Mouse (Mus musculus) kidney, adult 18-20 months (tissue): ENCODE data around the gene Sprn.
A peak's percentile ranks its signal among the peaks of the same experiment; 100 is the strongest.

Experiments used
- DNase-seq: peaks from one replicate; pipeline ENCODE4 v3.0.0; 2021

Sprn gene

DNA sequence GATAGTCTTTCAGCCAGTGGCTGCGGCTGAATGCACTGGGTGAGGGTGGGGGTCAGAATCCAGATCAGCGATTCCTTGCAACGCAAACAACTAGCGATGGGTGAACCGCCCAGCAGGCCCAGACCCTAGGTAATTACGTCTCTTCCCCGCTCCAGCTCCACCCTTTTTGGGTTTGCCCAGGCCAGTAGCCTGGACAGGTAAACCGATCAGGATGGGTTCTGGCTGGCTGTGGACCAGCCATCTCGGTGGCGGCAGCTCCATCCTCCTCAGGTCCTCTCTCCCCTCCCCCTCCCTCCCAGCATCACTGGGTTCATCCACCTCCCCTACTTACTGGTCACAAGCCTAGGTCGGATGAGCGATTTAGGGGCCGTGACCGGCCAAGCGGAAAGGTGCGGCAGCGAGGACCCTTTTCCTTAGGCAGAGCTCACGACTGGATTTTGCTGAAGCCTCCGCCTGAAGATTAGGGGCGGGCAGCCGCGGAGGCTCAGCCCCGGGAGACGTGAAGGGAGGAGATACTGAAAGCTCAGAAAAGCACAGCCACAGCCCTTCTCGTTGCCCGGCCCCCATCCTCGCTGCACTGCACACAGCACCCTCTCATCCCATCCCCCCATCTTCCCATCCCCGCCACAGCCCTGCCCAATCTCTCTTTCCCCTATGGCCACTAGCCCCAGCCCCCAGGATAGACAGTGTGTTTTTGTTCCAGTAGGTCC, at the start of gene Sprn:
Sprn (minus strand) TSS at position 660 of the 710 bp plus-strand sequence.
- DNase-seq = no peak

DNA sequence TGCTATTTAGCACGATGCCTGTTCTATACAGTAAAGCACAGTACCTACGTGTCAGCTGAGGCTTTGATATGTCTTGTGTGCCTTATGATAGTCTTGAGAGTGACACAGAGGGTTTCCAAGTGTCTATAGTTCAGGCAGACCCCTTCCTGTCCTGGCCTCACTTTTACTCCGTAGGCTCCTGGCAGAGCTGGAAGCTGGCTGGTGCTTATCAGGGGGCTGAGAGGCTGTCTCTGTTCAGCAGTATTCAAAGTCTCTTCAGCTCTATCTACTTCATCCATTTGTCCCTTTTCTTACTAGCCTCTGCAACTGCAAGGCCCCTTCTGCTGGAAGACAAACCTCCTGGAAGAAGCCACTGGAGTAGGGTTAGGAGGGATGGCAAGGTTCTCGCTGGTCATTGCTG, 46.4 kb upstream of the Sprn start:
- DNase-seq = no peak

DNA sequence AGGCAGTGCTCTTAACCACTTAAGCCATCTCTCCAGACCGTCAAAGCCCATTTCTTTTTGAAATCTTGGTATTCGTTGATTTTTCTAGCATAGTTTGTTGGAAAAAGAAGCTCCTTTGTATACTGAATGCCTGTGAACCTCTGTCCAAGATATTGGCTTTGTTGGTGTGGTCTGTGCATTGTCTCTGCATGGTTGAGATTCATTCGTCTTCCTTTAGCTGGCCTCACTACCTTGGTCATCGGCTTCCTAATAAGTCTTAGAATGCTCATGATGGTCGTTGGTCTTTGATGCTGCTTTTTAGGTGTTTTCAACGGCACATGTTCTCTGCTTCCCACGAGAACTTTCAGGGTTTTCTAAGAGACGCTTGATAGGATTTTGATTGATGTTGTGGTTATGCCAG, 41.3 kb upstream of the Sprn start:
- DNase-seq = no peak

DNA sequence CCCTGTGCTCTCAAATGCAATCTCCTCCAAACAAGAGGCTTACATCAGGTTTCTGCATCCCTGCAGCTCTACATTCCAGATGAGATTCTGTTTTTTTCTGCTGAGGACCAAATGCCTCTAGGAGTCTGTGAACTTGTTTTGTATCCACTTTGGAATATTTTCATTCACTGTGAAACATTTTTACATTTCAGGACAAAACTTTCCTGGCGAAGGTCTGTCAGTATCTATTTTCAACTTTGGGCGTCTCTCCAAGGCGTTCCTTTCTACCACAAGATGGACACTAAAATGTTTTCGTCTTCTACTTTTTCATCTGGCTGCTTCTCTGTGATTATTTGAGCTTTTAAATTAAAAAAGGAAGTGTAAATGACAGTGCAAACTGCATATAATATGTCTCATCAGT, 39.4 kb upstream of the Sprn start:
- DNase-seq = no peak

DNA sequence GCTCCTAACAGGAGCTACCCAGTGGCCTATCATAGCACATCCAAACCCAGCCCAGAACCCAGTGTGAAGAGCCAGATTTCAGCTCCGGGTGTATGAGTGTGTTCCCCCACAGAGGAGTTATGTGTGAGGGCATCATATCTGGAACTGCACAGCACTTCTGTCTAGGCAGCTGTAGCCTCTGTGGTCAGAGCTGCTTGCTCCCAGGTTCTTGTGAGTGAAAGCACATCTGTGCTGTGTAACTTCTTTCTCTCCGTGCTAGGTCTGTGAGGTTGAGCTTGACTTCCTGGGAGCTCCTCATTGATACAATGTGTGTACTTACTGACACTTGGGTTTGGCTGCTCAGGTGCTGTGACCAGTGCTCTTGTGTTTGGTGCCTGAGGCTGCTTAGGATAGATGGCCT, 38.2 kb upstream of the Sprn start:
- no peak for DNase-seq

DNA sequence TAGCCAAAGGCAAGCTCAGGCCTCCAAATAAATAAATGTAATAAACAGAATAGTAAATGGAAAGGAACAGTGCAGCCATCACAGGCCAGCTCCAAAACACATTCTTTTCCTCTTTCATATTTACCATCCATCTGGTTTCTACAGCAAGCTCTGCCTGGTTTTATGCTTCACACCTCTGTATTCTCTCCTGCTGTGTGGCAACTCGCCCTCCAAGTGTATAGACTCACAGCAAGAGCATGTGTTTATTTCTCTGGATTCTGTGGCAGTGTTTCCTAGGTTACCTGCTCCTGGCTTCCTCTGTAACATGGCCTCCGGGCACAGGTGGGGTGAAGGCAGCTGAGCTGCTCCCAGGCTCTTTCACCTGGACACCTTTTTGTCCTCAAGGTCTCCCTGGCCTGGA, 37.8 kb upstream of the Sprn start:
- DNase-seq = no peak

DNA sequence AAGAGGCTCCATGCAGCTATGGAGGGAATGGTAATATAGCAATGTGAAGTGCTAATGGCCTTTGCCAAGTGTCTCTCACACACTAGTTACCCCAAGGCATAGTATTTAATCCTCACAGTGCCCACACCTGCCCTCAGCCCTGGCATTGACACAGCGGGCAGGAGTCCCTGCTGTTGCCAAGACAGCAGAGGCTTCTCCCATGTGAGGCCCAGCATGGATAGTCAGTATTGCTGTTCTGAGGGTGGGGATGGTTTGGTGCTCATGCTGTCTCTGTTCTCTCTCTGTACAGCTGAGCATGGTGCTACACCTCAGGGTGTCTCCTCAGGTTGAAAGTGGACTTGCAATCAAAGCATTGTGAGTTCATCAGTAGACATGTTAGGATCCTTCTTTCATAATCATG, 35.8 kb upstream of the Sprn start:
- no peak for DNase-seq

DNA sequence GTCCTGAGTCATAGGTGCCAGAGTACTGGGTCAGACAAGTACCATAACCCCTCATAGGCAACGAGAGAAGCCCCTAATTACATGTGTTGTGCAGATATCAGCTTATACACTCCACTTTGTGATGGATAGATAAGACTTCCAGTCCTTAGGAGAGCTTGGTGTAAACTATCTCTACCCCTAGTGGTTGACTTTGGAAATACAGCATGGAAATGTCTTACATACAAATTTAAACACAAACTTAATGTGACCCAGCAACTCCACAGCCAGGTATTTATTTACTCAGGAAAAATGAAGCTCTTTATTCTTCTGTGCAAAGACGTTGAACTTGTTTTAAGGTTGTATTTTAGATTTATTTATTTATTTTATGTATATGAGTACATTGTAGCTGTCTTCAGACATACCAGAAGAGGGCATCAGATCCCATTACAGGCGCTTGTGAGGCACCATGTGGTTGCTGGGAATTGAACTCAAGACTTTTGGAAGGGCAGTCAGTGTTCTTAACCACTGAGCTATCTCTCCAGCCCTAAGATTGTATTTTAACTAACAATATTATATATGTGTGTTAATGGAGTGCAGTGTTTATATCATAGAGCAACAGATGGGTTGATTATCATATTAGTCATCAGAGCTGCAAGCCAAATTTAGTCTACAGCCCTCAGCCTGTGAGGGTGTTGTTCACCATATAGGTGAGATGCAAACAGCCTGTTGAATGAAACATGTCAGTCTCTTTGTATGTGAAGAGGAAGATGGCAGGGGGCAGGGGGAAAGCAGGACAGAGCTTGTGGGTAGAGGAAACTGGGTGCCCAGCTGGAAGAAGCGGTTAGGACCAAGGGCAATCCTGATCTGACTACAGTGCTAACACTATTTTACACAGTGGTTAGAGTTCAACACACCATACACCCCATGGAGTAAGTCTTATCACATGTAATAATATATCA, 34.0 kb upstream of the Sprn start:
- DNase-seq = no peak

DNA sequence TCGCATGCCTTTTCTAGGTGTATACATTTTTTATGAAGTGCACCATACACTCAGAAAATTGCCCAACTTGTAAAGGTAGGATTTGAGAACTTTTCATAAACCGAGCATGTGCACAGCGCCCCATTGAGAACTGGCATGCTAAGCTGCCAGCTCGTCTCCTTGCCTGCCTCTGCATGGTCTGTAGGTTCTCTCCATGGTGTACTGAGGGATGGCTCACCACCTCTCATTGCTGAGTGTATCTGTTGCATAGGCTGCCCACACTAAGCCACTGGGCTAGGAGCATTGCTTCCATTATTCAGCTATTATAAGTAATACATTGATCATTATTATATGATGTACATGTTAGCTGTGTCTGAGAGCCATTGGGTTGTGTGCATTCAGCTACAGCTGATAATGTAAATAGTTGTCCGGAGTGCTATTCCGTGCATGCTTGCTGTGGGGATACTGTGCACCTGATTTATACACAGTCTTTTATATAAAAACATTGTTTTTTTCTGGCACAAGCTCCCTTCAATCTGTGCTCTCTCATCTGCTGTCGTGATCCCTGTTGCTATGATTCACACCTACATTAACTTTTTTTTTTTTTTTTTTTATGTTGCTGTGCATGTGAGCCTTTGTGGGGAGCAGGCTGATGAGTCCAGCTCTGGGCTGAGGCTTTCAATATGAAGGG, 33.2 kb upstream of the Sprn start:
- DNase-seq = no peak

DNA sequence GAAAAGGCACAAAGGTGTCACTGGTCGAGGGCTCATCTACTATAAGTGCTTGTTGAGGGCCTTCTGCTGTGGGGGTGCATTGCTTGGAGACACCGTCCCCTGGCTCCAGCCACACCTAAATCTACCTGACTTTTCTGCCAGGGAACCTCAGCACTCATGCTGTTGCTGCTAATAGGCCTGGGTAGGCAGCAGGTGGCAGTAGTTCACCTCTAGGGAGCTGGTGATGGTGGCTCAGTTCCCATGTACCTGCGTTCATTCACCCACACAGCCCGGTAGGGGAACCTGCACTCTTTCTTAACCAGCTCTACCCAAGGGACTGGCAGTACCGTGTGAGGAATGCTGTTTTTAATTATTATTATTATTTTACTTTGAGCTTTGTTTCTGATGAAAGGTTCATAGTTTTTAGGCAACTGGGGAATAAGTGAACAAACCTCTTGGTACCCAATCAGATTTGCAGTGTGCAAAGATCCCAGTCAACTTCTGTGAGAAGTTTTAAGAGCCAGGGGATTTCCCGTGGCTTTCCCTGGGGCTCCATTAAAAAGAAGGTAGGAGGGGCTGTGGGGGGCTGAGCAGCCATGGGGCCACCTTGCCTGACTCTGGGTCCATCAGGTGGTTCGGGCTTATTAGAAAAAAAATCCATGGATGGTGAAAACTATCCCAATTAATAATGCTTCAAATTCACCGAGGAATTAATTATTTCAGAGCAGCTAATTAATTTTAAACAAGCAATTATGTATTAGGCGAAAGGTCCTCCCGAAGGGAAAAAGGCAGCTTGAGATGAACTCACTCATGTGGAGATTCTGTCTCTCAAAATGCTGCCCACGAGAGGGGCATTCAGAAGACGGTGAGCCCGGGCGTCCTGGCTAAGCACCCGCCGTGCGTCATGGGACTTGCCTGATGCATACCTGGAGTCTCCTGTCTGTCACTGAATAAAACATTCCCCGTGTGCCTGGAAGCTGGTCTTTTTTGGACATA, 32.3 kb upstream of the Sprn start:
- DNase-seq = peak; percentile 65

DNA sequence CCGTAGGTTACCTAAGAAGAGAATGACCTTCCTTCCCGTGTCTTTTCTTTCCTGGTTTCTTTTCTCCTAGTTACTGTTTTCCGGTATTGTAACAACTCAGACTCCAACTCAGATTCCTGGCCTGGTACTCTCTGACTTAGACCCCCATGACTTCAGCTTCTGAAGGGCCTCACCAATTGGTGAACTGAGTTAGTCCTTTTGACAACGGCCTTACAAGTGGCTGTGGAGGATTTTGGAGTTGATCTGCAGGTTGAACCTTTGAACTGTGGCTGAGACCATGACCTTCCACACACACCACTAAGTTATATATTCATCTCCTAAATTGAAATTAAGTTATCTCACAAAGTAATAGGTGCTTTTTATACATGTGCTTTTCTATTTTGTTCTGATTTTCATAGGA, 29.5 kb upstream of the Sprn start:
- DNase-seq = no peak

DNA sequence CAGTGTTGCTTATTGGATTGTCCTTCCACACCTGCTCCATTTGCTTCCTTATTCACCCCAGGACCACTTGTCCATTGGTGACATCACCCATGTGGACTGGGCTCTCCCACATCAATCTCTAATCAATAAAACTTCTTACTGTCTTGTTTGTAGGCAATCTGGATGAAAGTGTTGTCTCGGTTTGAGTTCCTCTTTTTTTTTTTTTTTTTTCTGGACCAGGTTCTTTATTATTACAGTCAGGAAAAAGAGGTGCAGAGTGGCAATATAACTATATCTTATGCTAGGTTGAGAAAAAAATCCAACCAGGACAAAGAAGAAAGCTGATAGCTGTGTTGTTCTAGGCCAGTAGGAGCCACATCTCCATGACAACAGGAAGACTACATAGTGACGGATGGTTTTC, 26.0 kb upstream of the Sprn start:
- no peak for DNase-seq

DNA sequence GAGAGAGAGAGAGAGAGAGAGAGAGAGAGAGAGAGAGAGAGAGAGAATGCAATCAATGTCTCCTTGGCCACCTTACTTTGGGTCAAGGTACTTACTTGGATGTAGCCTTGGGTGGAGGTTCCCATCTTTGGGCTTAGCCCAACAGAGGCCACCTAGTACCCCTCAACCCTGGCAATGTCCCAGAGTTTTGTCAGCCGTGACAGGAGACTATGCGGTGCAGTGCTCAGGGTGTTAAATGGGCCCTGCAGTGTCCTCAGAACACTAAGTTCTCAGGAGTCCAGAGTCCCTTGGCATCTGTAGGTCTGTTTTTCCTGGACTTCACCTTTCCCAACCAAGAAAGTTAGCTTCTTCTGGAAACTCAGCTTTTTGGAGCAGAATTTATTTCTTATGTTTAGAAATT, 24.5 kb upstream of the Sprn start:
- peak; percentile 73 for DNase-seq

DNA sequence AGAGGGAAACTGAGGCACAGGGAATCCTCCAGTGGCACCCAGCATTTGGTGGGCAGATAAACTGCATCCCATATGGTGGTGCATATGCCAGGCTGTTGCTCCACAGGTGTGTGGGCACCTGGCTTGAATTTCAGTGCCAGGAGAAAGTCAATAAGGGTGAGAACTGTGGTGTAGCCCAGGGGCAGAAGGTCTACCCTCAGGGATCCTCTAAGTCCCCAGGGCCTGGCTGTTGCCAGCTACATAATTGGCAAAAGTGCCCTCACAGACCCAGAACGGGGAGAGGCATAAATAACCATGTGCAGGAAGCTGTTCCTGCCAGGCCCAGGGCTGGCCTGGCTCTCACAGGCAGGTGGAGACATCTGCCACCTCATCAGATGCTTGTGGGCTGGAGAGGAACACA, 18.3 kb upstream of the Sprn start, which contains the start of gene Olfr523:
Olfr523 (plus strand) TSS at position 282 of the 400 bp plus-strand sequence.
- DNase-seq = no peak

DNA sequence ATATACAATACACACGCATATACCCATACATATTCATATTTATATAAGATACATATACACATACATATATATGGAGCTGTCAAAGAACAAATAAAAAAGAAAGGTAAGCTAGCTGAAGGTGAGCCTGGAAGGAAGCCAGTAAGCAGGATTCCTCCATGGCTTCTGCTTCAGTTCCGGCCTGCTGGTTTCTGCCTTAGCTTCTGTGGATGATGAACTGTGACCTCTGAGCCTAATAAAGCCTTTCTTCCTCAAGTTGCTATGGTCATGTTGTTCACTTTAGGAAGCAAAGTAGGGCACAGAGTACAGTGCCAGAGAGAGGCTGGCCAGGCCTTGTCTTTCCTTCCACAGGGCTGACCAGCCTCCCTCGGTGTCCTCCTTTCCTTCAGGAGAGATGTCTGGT, 16.2 kb upstream of the Sprn start:
- DNase-seq = no peak

DNA sequence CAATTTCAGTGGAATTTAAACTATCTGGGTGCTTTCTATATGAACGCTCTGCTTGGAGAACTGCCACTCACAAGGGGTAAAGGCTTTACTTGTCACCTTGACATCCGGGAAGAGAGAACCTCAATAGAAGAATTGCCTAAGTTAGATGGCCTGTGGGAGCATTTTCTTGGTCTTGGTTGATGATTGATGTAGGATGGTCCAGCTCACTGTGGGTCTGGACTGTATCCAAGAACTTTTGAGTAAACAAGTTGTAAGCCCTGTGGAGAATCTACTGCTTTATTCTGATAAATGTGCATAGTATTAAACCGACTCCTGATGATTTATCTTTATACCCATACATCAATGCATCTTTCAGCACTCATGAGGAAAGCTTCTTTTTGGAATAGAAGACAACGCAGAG, 14.7 kb upstream of the Sprn start:
- no peak for DNase-seq

DNA sequence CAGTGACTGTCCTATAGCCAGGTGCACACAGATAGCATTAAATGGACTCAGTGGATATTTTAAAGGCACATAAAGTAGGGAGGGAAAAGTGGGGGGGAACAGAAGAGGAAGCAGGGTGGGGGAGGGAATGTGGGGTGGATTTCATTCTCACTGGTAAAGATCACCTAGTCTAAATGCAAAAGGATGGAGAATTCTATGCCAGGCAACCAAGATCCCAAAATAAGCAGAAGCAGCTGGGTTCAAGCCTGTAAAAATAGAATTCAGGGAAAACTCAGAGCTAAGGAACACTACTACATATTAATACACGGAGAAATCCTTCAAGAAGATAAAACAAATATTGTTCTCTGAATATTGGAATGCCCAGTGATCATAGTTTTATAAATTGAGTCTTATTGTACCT, 13.3 kb upstream of the Sprn start:
- DNase-seq = no peak

DNA sequence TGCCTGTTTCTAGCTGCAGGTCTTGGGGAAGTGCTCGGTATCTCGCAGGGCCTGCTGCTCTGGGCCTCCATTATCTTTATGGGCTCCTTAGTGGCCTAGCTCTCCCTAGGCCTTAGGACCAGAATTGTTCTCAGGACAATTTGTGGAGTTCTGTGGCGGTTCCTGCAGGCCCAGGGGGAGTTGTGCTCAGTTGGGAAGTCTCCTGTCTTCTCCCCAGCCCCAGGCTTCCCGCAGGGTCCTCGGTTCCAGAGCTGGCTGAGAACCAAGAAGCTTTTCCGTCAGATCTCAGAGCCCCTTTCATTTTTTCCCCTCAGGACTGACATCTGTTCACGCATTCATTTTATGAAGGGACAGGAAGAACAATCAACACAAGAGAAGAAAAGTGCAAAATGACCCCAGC, 10.0 kb upstream of the Sprn start, which contains the start of gene Olfr522:
Olfr522 (minus strand) TSS at position 101 of the 400 bp plus-strand sequence.
- no peak for DNase-seq

DNA sequence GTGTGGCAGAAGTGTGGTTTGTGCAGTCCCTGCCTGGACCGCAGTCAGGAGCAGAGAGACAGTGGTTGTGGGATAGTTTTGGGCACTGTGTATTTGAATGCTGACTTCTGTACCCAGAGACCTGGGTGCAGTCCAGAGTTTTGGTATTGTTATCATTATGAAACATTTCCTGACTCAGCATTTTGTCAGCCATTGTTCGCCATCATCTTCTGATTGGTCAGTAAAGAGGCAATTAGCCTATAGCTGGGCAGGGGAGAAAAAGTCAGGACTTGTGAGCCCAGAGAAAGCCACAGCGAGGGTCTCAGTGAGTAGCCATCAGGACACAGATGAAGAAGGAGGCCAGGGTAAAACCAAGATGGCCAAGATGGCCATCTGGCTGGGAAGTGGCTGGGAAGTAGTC, 5.7 kb upstream of the Sprn start:
- DNase-seq = no peak

DNA sequence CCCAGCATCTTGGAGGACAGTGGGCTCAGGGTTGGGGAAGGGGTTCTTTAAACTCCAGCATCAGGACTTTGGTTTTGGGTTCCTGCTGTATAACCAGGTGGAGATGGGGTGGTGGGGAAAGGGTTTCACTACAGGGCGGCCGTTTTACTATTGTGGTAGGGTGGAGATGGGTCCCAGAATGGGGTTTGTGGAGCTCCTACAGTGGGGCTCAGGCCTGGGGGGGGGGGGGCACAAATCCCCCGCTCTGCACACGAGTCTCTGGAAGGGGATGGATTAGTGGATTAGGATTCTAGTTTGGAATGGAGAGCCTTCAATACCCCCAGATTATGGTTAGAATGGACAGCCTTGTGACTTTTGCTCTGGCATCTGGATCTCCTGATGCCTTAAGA, 854 bp downstream of the Sprn start:
- DNase-seq = no peak

DNA sequence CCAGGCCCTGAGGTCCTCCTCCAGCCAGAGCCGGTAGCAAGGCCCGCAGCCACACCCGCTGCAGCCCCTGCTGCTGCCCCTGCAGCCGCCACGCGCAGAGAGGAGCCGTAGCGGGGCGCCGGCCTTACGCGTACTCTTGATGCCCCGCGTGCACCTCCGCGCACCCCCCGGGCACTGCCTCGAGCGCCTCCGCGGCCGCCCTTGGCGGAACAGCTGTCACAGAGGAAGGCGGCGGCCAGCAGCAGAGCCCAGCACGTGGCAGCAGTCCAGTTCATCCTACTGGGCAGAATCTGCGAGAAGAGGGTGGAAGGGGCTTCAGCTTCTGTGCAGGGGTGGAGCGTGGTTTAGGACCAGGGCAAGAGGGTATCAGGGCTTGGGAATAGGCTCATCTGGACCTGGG, 1.3 kb downstream of the Sprn start:
- DNase-seq = no peak

DNA sequence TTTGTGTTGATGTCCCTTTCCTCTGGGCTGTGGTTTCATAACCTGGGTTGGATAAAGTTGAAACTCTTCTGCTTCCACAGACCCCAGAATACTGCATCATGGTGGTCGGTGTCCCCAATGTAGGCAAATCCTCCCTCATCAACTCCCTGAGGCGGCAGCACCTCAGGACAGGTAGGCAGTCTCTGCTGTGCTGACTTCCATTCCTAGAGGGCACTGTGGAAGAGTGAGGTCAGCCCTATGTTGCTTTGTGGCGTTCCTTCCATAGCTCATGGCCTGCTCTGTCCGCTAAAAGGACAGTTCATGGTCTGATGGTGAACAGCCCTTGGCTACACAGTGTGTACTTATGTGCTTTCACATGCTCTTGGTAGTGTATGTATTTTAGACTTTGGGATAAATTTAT, 10.1 kb downstream of the Sprn start:
- no peak for DNase-seq
